Mouse (Mus musculus) CH12.LX (cell line): Measurements from ENCODE around the gene Zfyve28.

Experiments
- CTCF ChIP-seq, 2 experiments: IDR thresholded peaks in 1 of 2; conservative IDR thresholded peaks in 1 of 2; 2 replicates each; pipeline ENCODE4 v1.5.1; 2011 to 2012; ENCODE audit warnings: low read depth in 2 of 2, low read length in 2 of 2, improper control_type of control experiment in 1 of 2, inconsistent platforms in 1 of 2, mild to moderate bottlenecking in 1 of 2, moderate library complexity in 1 of 2
- NRF1 ChIP-seq: IDR thresholded peaks from 2 replicates; pipeline ENCODE4 v1.6.1; 2014; ENCODE audit warnings: low read depth, mild to moderate bottlenecking, inconsistent platforms, low read length, improper control_type of control experiment, moderate library complexity
- POLR2A ChIP-seq: IDR thresholded peaks from 2 replicates; pipeline ENCODE4 v1.6.1; 2011; ENCODE audit warnings: low read depth, mild to moderate bottlenecking, improper control_type of control experiment, low read length
- SIN3A ChIP-seq: IDR thresholded peaks from 2 replicates; pipeline ENCODE4 v1.6.1; 2012; ENCODE audit warnings: low read length, improper control_type of control experiment, inconsistent platforms
- ZNF384 ChIP-seq: IDR thresholded peaks from 2 replicates; pipeline ENCODE4 v1.6.1; 2012; ENCODE audit warnings: low read depth, low read length, improper control_type of control experiment, inconsistent platforms

DNA sequence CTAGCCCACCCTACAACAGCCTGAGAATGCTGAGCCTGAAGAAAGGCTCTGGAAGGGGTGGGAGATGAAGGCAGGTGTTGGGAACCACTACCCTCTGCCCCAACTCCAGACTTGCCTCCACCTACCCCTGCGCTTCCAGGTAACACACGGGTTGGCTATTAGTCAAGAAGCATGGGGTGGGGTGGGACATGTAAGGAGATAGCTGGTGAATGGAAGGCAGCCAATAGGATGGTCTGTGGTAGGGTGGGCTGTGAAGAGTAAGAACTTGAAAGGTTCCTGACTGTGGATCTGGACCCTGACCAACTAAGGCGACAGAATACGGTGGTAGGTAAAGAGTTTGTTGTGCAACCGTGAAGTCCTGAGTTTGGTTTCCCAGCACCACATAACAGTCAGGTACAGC lies 4.9 kb downstream of the Zfyve28 start:
- no peak for TF ChIP-seq NRF1
- no peak for TF ChIP-seq ZNF384
- TF ChIP-seq SIN3A = no peak
- no peak for TF ChIP-seq CTCF (conservative IDR thresholded peaks at IDR 0.05 in 1 of 2, IDR thresholded peaks at IDR 0.05 in 1 of 2; ENCODE audit: low read depth in 2 of 2, low read length in 2 of 2)
- TF ChIP-seq POLR2A = no peak
